Mouse (Mus musculus) kidney, postnatal 36 days (tissue): ENCODE measurements around the gene Cyp4f13.

Experiments
- DNase-seq, 2 experiments: peaks; one replicate each; pipeline ENCODE4 v3.0.0; 2021 to 2022; ENCODE audit warnings: mixed read lengths in 2 of 2

Gene Cyp4f13

DNA sequence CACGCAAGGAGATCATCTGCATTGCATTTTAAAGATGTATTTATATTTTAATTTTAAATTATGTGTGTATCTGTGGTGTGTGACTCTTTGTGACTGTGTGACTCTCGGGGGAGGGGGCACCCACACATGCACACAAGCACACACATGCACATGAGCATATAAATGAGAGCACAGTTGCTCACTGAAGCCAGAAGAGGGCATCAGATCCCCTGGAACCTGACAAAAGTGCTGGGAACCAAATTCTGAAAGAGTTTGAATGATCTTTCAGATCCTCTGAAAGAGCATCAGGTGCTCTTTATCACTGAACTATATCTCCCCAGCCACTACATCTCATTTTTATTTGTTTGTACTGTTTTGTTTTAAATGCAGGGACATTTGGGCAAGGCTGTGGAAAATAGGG lies 42.8 kb downstream of the Cyp4f13 start:
- peak in 1 of 2 experiments; percentile 19 for DNase-seq

DNA sequence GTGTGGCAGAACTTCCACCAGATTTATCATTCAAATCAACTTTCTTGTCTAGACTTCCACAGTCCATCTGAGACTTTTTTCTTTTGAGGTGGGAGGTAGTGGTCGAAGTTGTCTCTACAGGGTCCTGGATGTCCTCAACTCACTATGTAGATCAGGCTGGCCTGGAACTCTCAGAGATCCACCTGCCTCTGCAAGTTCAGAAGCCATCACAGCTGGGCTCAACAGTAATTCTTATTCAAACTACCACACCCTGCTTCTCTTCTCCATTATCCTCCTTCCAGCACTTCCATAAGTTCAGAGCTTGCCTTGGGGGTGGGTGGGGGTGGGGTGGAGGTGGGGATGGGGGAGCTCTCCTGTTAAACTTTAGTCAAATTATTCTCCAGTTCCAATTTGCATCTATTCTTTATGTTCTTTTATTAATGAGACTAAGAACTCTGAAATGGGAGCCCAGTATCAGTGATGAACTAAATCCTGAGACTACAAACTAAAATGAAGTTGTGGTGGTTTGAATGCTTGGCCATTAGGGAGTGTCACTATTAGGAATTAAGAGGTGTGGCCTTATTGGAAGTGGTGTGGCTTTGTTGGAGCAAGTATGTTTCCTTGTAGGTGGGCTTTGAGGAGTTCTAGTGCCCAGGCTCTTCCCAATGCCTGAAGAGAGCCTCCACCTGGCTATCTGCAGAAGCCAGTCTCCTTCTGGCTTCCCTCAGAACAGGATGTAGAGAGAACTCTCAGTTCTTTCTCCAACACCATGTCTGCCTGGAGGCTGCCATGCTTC lies 45.3 kb downstream of the Cyp4f13 start:
- DNase-seq: no peak

DNA sequence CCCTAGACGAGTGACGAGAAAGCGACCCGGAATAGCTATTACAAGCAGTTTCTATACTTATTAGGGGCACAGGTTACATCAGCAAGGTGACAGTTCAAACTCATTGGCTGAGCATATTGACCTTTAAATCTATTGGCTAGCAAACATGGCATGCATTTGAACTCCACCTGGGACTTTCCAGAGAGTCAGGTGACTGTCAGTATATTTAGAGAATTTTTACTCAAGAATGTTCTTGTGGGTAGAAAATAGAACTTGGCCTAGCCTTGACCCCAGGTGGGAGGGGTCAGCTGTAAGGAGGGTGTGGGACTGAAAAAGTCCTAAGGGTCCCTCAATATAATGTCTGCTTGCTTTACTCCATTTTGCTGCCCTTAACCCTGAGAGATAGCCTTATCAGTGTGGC lies 51.8 kb downstream of the Cyp4f13 start:
- no peak for DNase-seq

DNA sequence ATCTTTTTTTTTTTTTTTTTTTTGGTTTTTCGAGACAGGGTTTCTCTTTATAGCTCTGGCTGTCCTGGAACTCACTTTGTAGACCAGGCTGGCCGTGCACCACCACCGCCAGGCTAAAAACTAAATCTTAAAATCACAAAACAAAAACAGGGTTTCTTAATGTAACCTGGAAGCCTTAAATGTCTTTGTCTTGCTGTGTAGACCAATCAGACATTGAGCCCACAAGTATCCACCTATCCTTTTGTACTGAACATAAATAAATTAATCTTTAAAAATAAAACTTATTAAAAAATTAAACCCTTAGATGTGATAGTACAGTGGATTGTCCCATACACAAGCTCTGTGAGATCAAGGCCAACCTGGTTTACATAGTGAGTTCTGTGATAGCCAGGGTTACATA lies 53.3 kb downstream of the Cyp4f13 start:
- no peak for DNase-seq

DNA sequence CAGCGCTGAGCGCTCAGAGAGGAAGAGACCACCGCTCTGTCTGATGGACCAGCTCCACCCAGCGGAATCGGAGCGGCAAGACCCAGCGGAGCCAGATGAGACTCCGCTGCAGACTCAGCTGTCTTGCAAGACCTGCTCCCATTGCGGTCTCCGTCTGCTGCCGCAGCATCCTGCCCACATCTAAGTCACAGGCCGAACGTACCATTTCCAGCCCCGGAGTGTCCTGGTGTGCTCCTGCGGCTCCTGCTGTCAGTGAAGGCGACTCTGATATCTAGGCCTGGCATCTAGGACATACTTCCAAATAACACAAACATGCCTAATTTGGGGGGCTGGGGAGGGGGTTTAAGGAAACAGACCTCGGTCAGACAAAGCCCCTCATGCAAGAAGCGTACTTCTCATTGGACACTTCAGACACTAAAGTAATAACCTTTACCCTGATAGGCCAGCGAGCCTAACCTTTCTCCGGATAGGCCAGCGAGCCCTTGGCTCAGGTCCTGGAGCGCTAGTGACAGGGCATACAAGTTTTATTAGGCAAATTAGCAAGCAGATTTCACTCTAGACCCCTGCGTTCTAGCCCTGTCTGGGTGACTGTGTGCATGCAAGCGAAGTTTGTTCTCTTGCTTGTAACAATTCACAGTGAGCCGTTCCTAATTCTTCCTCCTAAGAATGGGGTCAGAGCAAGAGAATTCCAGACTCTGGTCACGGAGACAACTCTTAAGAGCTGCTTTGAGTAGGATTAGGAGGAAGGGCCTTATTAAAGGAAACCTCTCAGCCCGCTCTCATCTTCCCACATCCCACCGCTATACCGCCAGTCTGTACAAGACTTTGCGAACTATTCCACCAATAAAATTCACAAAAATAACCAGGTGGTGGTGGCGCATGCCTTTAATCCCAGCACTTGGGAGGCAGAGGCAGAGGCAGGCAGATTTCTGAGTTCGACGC lies 55.7 kb downstream of the Cyp4f13 start, which contains the start of gene Zfp870:
TSS of gene Zfp870 (minus strand) at position 404 of the 942 bp plus-strand sequence.
- peak; percentile 89 to 95 for DNase-seq

DNA sequence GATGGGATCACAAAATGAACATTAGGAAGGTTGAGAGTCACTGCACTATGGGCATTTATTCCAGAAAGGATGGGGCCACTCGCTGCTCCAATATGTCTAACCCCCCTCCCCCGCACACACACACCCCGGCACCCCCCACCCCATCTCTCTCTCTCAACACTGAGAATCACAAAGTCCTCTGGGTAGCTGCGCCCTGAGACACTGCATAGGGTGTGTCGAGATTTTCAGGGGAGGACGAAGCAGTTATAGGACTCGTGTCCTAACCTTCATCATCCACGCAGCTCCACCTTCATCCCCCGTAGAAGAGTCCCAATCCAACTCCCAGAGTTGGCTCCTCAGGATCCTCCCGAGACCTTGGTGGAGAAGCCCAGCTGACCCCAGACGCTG lies 56.4 kb downstream of the Cyp4f13 start:
- peak in 1 of 2 experiments; percentile 6 for DNase-seq

DNA sequence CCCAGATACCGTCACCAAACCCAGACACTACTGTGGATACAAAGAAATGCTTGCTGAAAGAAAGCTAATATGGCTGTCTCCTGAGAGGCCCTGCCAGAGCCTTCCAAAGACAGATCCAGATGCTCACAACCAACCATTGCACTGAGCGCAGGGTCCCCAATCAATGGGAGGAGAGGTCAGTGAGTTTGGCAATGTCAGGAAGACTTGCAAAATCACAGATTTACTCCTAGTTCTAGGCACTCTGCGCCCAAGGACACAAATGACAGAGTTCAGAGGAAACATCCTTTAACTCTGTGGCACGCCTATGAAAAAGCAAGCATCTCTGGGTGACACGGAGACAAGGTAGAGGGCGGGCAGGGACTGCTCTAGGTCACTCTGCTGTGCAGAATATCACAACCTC lies 57.6 kb downstream of the Cyp4f13 start:
- no peak for DNase-seq

DNA sequence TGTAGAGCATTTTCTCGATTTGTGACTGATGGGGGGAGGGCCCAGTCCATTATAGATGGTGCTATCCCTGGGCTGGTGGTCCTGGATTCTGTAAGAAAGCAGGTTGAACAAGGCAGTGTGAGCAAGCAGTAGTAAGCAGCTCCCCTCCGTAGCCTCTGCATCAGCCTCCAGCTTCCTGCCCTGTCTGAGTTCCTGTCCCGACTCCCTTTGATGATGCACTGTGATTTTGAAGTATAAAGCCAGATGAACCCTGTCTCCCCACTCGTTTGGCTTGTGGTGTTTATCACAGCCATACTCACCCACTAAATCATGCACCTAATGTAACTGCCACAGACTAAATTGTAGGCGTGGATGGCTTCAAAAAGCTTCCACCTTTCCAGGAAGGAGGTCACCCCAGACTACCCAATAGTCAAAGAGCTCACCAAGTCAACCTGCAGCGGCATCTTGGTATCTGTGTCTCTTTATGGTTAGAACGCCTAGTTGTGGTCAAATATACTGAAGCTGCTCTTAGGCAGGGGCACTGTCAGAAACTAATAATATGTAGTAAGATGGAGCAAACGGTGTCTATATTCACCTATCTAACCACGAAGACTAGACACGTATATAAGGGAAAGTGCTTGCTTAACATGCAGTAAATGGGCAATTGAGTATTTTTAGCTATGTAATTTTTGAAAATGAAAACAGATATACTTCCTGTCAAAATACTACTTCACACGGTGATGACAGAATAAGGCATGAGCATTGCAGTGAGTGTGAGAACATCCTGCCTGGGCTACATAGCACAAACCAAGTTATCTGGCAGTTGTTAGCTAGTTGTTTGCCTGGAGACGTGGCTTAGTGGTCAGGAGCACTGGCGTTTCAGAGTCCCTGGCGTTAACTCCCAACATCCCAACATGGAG lies 66.6 kb downstream of the Cyp4f13 start:
- DNase-seq: no peak

DNA sequence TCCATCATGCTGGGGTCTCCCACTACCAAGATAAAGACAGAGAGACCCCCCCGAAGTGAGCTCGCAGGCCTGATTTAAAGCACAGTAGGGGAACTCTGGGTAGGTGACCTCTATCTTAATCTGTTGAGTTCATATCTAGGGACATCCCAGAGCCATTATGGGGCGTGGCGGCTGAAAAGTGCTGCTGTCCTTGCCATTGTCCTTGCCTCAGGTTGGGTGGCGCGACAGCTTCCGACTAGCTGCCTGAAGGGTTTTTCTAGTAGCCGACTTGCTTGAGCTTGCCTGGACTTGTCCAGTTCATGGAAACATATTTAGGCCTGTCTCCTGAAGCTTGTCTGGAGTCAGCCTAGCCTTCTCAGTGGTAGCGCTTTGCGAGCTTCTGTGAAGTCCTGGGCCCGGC lies 68.4 kb downstream of the Cyp4f13 start:
- no peak for DNase-seq

DNA sequence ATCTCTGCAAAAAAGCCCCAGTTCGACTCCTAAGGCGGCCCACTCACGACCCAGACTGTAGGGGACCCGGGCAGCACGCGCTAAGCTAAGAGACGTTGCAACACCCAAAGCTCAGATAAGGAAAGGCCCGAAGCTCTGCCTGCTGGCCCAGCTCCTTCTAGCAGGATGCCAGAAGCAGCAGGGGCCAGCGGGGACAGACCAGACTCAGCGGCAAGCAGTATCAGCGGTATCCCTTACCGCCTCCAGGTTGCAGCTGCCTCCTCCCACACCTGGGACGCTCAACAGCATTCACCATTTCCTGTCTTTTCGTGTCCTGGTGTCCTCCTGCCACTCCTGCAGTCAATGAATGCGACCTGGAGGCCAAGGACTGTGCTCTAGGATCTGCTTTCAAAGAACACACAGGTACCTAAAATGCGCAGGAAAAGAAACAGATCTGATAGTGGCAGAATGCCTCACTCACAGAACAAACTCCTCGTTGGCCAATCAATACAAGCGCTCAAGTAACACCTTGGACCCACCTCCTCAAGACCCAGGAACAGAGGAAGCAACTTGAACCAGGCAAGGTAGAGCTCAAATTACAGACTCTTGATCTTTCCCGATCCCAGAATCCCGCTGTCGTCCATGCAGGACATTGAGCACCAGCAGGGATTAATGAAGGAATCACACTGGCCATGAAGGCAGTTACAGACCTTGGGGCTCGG lies 69.6 kb downstream of the Cyp4f13 start:
- DNase-seq: no peak
